Mouse (Mus musculus) thymus, postnatal 14 days (tissue): Measurements from ENCODE around the gene Polr2l.

Experiments
- DNase-seq: peaks from one replicate; pipeline ENCODE4 v3.0.0; 2021

Gene Polr2l

GRCm38 (mm10) chr7:141475011-141475804, at the start of gene Polr2l, which contains the start of gene Tspan4:
TSS of gene Polr2l (minus strand) at chr7:141475132.
TSS of gene Tspan4 (plus strand) at chr7:141475240.
- peak; percentile 89 for DNase-seq

GRCm38 (mm10) chr7:141524271-141524670, 49.3 kb upstream of the Polr2l start:
- DNase-seq: no peak

GRCm38 (mm10) chr7:141523007-141523406, 48.1 kb upstream of the Polr2l start:
- DNase-seq: no peak

DNA sequence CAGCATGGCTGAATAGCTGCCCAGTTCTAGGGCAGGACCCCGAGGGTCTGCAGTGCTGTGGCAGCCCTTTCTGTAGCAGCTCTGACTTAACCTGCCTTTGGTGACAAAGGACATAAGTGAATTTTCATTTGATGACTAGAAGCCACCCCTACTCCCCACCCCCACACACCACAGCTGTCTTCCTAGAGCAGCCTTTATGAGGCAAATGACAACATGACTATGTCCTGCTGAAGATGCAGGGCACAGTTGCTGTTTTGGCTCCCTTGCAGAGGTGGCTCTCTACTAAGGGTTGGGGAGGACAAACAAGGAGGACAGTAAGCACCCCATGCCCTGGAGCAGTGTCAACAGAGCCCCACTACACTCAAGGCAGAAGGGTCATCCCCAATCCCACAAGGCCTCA, 44.9 kb upstream of the Polr2l start:
- no peak for DNase-seq

DNA sequence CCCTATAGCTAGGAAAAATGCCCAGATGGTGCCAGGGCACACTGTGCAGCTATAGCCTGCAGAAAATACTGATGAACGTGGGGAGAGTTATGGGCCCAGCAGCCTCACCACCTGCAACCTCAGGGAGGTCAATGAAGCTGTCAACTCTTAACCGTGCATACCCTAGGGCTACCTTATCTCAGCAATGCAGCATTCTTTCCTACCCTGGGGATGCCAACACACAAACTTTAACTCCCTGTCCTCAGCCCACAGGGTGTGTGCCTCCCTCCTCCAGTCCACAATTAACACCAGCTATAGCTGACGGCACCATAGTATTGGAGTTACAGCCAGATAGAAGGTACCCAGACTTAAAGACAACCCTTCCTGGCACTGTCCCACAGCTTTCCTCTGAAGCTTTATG, 44.0 kb upstream of the Polr2l start:
- DNase-seq: no peak

- DNase-seq: no peak
These were observed 43.4 kb upstream of the Polr2l start for GRCm38 (mm10) chr7:141518296-141518695.

DNA sequence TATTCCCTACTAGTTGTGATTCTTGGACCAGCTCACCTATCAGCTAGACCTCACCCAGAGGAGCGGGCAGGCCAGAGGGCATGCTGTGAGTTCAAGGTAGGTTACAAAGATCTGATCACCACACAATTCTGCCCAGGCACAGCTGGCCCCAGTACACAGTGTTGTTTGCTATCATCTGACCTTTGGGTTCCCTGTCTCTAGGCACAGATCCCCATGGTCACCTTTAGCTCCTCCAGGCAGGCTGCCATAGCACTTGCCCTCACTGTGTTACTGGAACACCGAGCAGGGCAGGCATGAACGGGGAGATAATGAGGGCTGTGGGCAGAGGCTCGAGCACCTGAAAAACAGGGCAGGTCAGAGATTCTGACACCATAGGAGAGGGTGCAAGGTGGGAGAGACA, 42.7 kb upstream of the Polr2l start:
- no peak for DNase-seq

DNA sequence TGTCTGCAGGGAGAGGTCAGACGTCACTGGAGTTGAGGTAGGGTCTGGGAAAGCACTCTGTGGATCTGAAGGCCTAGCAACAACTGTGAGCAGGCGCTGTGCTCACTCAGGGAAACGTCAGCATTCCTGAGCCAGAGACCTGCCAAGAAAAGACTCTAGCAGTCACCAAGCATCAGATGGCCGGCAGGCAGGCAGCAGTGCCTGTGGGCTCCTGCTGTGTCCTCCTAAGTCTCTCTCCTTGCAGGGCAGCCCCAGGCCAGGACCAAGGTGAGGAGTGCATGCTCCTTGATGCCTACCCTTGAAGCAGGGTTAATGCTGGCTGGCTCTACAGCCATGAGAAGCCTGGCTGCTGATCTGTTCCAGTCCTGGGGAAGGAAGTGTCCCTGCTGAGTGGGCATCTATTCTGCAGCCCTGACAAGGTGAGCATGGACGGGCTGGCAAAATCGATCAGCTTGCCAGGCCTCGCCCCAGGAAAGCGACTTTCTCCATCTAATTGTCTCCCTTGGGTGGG, 35.8 kb upstream of the Polr2l start:
- no peak for DNase-seq

DNA sequence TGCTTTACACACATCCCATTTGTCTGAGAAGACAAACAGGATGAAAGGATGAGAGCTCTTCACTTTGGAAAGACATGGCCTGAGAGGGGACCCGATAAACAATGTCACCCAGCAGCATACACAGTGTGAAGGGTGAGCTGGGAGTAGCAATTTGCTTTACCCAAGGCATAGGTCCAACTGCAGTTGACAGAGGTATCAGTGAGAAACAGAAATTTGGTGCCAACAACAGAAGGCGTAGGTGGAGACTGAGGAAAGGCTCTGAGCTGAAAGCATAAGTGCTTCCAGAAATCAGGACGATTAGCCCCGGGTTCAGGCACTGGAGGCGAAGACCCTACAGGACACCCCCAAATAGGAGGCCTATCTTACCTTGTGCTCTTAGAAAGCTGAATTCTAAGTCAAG, 35.3 kb upstream of the Polr2l start:
- no peak for DNase-seq

DNA sequence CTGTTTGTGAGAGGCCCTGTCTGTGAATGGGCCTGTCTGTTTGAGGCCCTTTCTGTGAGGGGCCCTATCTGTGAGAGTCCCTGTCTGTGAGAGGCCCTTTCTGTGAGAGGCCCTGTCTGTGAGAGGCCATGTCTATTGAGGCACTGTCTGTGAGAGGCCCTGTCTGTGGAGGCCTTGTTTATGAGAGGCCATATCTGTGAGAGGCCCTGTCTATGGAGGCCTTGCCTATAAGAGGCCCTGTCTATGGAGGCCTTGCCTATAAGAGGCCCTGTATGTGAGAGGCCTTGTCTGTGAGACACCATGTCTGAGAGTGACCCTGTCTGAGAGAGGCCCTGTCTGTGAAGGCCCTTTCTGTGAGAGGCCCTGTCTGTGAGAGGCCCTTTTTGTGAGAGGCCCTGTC, 33.2 kb upstream of the Polr2l start:
- DNase-seq: no peak

DNA sequence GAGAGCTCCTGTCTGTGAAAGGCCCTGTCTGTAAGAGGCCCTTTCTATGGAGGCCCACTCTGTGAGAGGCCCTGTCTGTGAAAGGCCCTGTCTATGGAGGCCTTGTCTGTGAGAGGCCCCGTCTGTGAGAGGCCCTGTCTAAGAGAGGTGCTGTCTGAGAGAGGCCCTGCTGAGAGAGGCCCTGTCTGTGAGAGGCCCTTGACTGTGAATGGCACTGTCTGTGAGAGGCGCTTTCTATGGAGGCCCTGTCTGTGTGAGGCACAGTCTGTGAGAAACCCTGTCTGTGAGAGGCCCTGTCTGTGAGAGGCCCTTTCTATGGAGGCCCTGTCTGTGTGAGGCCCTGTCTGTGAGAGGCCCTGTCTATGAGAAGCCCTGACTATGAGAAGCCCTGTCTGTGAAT, 31.3 kb upstream of the Polr2l start:
- no peak for DNase-seq

DNA sequence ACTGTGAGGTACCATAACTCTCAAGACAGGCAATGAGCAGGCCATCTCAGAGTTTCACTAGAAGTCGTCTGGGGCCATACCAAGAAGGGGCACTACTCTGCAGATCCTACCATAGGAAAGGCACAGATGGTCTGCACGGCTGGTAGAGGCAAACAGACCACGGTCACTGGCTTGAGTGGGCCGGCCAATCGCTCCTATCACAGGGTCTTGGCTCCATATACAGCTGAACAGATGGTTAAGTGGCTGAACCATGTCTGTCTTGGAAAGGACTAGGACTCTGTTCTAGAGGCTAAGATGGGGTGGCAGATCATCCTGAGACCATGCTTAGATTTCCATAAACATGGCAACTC, 27.6 kb upstream of the Polr2l start:
- DNase-seq: no peak

DNA sequence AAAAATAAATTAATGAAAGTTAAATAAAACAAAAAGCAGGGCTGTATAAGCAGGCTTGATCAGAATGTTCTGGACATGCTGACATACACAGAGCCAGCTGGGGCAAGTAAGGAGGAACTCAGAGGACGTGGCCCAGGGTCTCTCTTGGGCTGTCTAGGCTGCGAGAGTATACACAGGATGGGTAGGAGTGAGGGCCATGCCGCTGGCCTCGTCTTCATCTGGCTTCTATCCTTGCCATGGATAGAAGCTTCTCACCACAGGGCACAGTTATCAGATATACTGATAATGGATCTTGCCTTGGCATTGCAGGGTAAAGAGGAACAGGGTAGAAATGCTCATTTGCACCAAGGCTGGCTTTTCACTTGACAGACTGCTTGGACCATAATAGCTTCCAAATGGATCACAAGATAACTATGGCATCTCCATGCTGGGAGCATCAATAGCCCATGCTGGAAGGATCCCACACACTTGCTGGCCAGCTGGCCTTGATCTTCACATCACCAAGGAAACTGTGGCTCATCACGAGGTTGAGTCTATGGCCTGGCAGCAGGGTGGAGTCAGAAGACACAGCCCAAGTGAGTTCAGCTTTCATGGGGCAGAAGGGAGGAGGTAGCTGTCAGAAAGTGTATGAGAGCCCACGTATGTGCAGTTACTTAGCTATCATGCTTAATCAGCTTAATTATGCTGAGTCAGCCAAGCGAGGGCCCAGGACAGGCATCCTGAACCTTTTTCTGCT, 27.1 kb upstream of the Polr2l start:
- no peak for DNase-seq

DNA sequence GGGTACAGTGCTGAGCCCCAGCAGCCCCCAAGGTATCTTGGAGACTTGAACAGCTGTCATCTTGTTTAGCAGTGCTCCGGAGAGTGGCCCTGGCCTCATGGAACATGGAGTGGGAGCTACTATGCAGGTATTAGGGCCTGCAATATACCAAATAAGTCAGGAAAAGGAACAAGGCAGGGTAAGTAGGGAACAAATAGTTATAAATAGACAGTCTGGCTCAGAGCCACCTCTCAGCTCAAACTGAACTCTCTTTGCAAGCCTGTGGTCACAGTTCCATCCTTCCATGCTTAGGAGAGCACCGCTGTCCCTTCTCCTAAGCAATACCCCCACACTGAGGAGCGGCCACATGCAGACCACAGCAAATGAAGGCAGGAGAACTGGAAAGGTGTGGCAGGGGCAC, 22.7 kb upstream of the Polr2l start:
- DNase-seq: no peak

- DNase-seq: no peak
These were observed 21.0 kb upstream of the Polr2l start for GRCm38 (mm10) chr7:141495940-141496339.

DNA sequence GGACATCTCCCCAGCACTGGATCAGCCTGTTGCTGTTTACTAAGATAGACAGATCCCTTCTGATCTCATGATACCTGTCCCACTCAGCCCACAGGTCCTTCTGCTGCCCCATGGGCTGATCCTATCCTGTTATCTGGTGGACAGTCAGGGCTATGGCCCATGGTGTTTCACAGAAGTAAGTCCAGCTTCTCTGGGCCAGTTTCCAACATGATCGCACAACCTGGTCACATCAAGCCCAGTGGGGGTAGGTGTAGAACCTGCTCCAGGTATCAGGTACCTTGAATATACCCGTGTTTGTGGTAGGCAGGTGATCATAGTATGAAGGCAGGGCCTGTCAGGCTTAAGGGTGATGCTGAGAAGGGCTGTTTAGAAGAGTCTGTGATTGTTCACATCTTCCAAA, 20.4 kb upstream of the Polr2l start:
- no peak for DNase-seq

DNA sequence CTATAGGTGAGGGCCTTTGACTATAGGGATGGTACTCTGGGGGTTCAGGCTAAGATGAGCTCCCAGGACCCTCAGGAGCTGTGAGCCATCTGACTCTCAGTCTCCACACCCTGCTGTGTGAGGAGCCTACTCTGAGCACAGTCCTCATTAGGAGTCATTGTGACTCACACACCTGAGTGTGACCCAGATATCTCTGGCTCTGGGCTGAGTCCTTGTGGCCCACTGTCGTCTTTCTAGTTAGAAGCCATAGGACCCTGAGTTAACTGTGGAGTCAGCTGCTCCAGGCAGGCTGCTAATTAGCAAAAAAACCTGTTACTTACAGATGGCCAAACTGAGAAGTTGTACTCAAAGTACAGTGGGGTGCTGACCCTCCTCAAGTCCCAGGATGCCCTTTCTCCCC, 18.8 kb upstream of the Polr2l start:
- no peak for DNase-seq

DNA sequence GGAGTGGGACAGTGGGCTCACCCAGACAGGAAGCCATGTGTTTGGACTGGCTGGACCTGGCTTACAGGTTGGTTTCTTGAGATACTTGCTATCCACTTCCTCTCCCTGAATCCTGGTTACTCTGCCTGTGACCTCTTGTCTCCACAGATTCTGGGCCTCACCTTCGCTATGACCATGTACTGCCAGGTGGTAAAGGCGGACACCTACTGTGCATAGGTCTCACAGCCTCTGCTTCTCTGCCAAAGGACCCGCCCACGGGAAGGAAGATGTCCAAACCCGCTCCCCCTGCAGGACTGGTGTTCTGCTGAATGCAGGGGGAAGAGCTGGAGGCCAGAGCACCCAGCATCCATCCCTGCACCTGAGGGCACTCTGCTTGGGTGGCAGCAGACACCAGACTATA, 17.8 kb upstream of the Polr2l start:
- DNase-seq: no peak

DNA sequence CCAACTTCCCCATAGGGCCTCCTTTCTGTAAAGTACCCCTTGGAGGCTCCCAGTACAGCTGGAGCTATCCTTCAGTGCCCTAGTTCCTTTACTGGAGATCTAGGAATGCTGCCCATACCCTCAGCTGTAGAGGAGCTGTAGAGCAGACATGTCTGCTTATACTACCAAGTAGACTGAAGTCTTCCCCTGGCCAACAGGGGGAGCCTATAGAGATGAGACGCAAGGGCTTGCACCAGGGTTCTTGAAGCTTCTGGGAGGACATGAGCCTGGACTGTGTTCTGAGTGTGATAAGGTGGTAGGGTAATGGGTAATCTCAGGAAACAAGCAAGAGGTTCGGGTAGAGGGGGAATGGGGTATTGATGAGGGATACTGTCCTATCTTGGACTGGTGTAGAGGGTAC, 16.2 kb upstream of the Polr2l start:
- DNase-seq: peak; percentile 40

GRCm38 (mm10) chr7:141487141-141487540, 12.2 kb upstream of the Polr2l start:
- DNase-seq: no peak

GRCm38 (mm10) chr7:141486239-141486638, 11.3 kb upstream of the Polr2l start:
- no peak for DNase-seq

- no peak for DNase-seq
These were observed 10.7 kb upstream of the Polr2l start for GRCm38 (mm10) chr7:141485606-141486005.

- no peak for DNase-seq
These were observed 10.3 kb upstream of the Polr2l start for GRCm38 (mm10) chr7:141485186-141485585.
